Mouse (Mus musculus): ENCODE measurements at regions not wholly inside any gene's neighbourhood (a gene's known extent, or its start where the extent isn't known, plus 50 kb on each side); places are given as distances from the start of the nearest gene placed in this dataset.
A peak's percentile ranks its signal among the peaks of the same experiment; 100 is the strongest.

DNA sequence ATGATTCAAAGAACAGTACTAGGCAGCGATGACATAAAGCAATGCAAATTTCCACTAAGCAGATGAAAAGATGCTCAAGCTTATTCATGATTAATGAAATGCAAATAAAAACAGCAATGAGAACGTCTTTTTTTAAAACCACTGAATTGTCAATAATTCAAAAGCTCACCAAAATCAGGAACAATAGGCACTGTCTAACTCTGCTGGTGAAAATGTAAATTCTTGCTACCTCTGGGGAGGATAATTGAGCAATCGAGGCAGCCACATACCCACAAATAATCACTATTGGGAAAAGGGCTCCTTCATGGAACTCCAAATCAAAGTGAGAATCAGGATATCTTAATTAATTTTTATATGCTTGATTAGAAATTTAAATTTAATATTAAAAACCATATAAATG lies 663.3 kb downstream of the Smarca1 start:
- no peak for DNase-seq

DNA sequence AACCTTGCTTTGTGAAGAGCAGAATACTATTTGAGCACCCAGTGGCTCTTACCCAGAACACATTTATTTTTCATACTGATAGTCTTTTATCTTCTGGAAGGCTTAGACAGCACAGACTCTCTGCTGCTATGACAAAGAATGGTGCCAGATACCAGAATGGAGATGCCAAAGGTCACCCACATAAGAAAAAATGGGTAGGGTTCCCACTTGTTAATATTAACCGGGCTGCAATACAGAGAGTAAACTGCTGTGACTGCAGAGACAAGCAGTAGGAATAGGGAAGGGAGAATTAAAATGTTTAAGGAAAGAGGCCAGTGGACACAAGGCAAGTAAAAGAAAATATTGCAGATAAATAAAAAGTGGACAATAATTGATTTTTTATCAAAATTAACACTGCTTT lies 709.9 kb downstream of the Smarca1 start:
- no peak for DNase-seq

DNA sequence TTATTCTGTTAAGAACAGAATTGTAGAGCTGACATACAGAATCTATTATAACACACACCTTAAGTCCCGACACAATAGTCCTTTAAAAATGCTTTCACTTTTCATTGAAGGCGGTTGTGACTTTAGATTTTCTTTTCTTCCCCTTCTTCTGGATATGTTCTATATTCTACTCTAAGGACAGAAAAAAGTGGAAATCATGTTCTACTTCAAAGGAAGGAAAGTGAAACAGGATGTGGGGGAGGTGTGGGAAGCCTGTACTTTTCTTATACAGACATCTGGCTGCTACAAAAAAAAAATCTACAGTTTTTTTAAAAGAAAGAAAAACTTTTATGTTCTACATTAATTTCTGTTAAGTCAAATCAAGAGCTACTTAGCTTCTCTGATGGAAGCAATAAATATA lies 735.0 kb downstream of the Smarca1 start:
- DNase-seq, result peak; percentile 7

DNA sequence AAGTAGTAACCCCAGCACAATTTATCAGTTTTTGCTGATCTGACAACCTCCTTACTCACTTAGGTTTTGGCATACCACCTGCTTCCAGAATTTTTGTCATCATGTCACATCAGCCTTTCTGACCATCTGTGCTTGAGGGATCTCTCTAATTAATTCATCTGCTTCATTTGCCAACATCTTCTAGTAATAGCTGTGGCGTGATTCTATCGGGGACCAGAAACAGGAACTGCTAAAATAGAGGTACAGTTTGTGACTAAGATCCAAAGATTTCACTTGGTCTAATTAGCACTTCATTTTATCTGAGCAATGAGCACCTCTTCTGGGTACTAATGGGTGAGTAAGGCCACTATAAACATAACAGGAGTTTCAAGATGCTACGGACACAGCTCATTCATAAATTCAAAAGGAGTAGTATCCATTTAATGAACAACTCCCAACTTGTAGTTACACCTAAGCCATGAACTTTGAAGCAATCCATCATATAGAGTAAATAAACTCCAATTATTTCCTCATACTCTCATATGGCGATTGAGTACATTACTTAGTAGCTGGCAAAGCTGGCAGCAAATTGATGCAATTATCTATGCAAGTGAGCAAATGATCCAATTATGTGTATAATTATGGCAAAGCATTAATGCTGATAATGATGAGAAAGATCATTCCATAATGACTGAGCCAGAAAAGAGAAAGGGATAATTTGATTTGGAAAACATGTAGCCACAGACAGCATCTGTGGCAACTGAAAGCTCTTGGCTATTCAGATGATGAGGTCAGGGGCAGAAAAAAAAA lies 768.4 kb downstream of the Smarca1 start:
- no peak for DNase-seq

Measured in thymus, postnatal 4 days (tissue).